Mouse (Mus musculus) lung, adult 2 months (tissue): Measurements from ENCODE around the gene Iffo1.

Experiments
- CTCF ChIP-seq: fragments of 200-500 bp; IDR thresholded peaks from 2 replicates; pipeline ENCODE4 v1.5.1; 2011; ENCODE audit warnings: mild to moderate bottlenecking, low read length, control low read depth; ENCODE audit not compliant: insufficient read depth
- POLR2A ChIP-seq: fragments of 200-500 bp; IDR thresholded peaks from 2 replicates; pipeline ENCODE4 v1.6.1; 2011; ENCODE audit warnings: low read depth, mild to moderate bottlenecking, control low read depth, low read length, borderline replicate concordance; ENCODE audit errors: extremely low read depth

DNA sequence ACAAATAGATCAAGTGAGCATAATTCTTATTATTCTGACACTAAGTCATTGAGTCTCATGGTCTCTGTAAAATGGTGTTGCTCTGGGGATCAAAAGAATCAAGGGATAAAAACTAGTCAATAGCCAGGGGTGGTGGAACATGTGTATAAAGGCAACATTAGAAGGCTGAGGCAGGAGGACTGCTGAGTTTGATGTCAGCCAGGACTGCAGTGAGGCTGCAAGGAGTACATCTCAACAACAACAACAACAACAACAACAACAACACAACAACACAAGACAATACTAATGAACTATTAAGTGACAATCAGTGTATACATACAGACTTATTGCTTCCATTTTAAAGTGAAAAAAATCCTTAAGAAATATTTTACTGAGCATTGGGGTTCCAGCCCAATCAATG, 45.8 kb downstream of the Iffo1 start:
- TF ChIP-seq CTCF (no peak), POLR2A (no peak)
